Mouse (Mus musculus) heart, embryonic 14.5 days (tissue): ENCODE measurements around the gene Atp1a4. TPM values are rescaled to one million over a fixed set of nuclear protein-coding genes. Genes with fewer than 3 reads are reported as not detected.

Source experiments
- ATAC-seq: fragments of 200-750 bp; cut with Nextera tagmentation; 2 replicates; pipeline ENCODE4 v1.8.0; 2017; ENCODE audit warnings: low read depth, moderate TSS enrichment; ENCODE audit not compliant: insufficient number of reproducible peaks, insufficient read depth, low FRiP score
- H3K27ac ChIP-seq, 2 experiments: fragments of 200-500 bp in 1 of 2; fragments of 300-500 bp in 1 of 2; sonication (generic) in 1 of 2; replicated peaks in 1 of 2; 2 replicates each; pipeline ENCODE4 v1.5.1; 2012 to 2014; ENCODE audit warnings: low read depth in 2 of 2, low read length in 2 of 2, control low read depth in 1 of 2, mild to moderate bottlenecking in 1 of 2, mixed read lengths in 1 of 2; ENCODE audit not compliant: control insufficient read depth in 1 of 2, insufficient read depth in 1 of 2
- H3K27me3 ChIP-seq: fragments of 300-500 bp; sonication (generic); 2 replicates; pipeline ENCODE4 v1.6.1; 2014; ENCODE audit warnings: mild to moderate bottlenecking, low read length, control low read depth; ENCODE audit not compliant: control insufficient read depth, insufficient read depth
- H3K36me3 ChIP-seq: fragments of 300-500 bp; sonication (generic); 2 replicates; pipeline ENCODE4 v1.6.1; 2014; ENCODE audit warnings: mild to moderate bottlenecking, control low read depth, low read length, mixed read lengths; ENCODE audit not compliant: control insufficient read depth, insufficient read depth
- H3K4me1 ChIP-seq, 2 experiments: fragments of 200-500 bp in 1 of 2; fragments of 300-500 bp in 1 of 2; sonication (generic) in 1 of 2; 2 replicates each; pipeline ENCODE4 v1.6.1; 2012 to 2014; ENCODE audit warnings: low read length in 2 of 2, control low read depth in 1 of 2, mixed read lengths in 1 of 2; ENCODE audit not compliant: control insufficient read depth in 2 of 2, insufficient read depth in 2 of 2
- H3K4me2 ChIP-seq: fragments of 300-500 bp; sonication (generic); 2 replicates; pipeline ENCODE4 v1.6.1; 2014; ENCODE audit warnings: mild to moderate bottlenecking, low read length
- H3K4me3 ChIP-seq, 2 experiments: fragments of 200-500 bp in 1 of 2; fragments of 300-500 bp in 1 of 2; sonication (generic) in 1 of 2; 2 replicates each; pipeline ENCODE4 v1.5.1; 2012 to 2014; ENCODE audit warnings: low read length in 2 of 2, mild to moderate bottlenecking in 2 of 2, control low read depth in 1 of 2, low read depth in 1 of 2, moderate library complexity in 1 of 2; ENCODE audit not compliant: control insufficient read depth in 1 of 2, insufficient read depth in 1 of 2
- H3K9ac ChIP-seq: fragments of 300-500 bp; sonication (generic); 2 replicates; pipeline ENCODE4 v1.6.1; 2014; ENCODE audit warnings: mild to moderate bottlenecking, low read length
- H3K9me3 ChIP-seq: fragments of 300-500 bp; sonication (generic); 2 replicates; pipeline ENCODE4 v1.6.1; 2016; ENCODE audit warnings: low read length, control low read depth; ENCODE audit not compliant: control insufficient read depth
- WGBS: fragments of 180-500 bp; shearing (Covaris S2); extraction: QIAGEN DNeasy Blood & Tissue Kit; methylation state at CpG from one replicate; pipeline ENCODE4 v1.1.7; 2014; 5-methylcytosine and 5-hydroxymethylcytosine counted together
- polyA plus RNA-seq: library from polyadenylated mRNA; unstranded; fragments of >200 nt; fragmentation: Nextera tagmentation; extraction: Ambion mirVana; gene quantifications from 2 replicates; pipeline ENCODE4 v1.2.1, GENCODE M21; 2014

Atp1a4 gene
- 0.23 and 0.26 TPM in 2 replicates for polyA plus RNA-seq

- Histone ChIP-seq H3K36me3 (no peaks in the 10 kb centered on the region), H3K4me1 (peaks cover 4 to 10% of the 10 kb centered on the region in 2 experiments; a peak in 3 of 4 replicates), H3K4me3 (no peak within 1 kb of the TSS), H3K9me3 (no peaks in the 10 kb centered on the region), H3K4me2 (no peak within 1 kb of the TSS), H3K27me3 (no peaks in the 10 kb centered on the region), H3K9ac (no peak within 1 kb of the TSS), H3K27ac (no peak within 1 kb of the TSS)
- no peak for ATAC-seq
- WGBS, result 76% methylated on average over 6 of the region's 6 CpGs
These were observed at the start of gene Atp1a4 for GRCm38 (mm10) chr1:172258314-172258713. Gene Atp1a4, minus strand, starts transcription at chr1:172258414.

GRCm38 (mm10) chr1:172307936-172308335 is 49.7 kb upstream of the Atp1a4 start:
- H3K4me3 ChIP-seq, result no peak overlapping the region
- H3K36me3 ChIP-seq, result no peaks in the 10 kb centered on the region
- H3K27me3 ChIP-seq, result no peaks in the 10 kb centered on the region
- no peak for ATAC-seq
- peaks cover 14% of the 10 kb centered on the region in 2 experiments for H3K4me1 ChIP-seq
- H3K9ac ChIP-seq, result no peak overlapping the region
- no peak overlapping the region for H3K27ac ChIP-seq
- H3K4me2 ChIP-seq, result no peak overlapping the region
- no peaks in the 10 kb centered on the region for H3K9me3 ChIP-seq
- WGBS, result 61% methylated on average over 10 of the region's 10 CpGs

- H3K9me3 ChIP-seq, result no peaks in the 10 kb centered on the region
- no peak overlapping the region for H3K4me3 ChIP-seq
- no peak overlapping the region for H3K4me2 ChIP-seq
- H3K27ac ChIP-seq, result no peak overlapping the region
- no peak for ATAC-seq
- WGBS, result 72% methylated on average over 6 of the region's 6 CpGs
- H3K4me1 ChIP-seq, result peaks cover 11 to 18% of the 10 kb centered on the region in 2 experiments
- no peaks in the 10 kb centered on the region for H3K36me3 ChIP-seq
- no peak overlapping the region for H3K9ac ChIP-seq
- H3K27me3 ChIP-seq, result no peaks in the 10 kb centered on the region
These were observed 48.7 kb upstream of the Atp1a4 start for GRCm38 (mm10) chr1:172306885-172307284.

- ATAC-seq, result no peak
- 69% methylated on average over 4 of the region's 4 CpGs for WGBS
- Histone ChIP-seq H3K36me3 (no peaks in the 10 kb centered on the region), H3K4me2 (no peak overlapping the region), H3K9ac (no peak overlapping the region), H3K4me3 (no peak overlapping the region), H3K27ac (no peak overlapping the region), H3K9me3 (no peaks in the 10 kb centered on the region), H3K27me3 (no peaks in the 10 kb centered on the region), H3K4me1 (peaks cover 9 to 19% of the 10 kb centered on the region in 2 experiments)
These were observed 48.0 kb upstream of the Atp1a4 start for GRCm38 (mm10) chr1:172306196-172306595.

- H3K4me3 ChIP-seq, result no peak overlapping the region
- no peaks in the 10 kb centered on the region for H3K27me3 ChIP-seq
- H3K4me1 ChIP-seq, result peaks cover 12 to 22% of the 10 kb centered on the region in 2 experiments
- H3K9me3 ChIP-seq, result no peaks in the 10 kb centered on the region
- no peak overlapping the region for H3K9ac ChIP-seq
- ATAC-seq, result no peak
- no peak overlapping the region for H3K4me2 ChIP-seq
- H3K27ac ChIP-seq, result no peak overlapping the region
- 70% methylated on average over 3 of the region's 3 CpGs for WGBS
- no peaks in the 10 kb centered on the region for H3K36me3 ChIP-seq
These were observed 47.4 kb upstream of the Atp1a4 start for GRCm38 (mm10) chr1:172305635-172306034.

- Histone ChIP-seq H3K36me3 (no peaks in the 10 kb centered on the region), H3K27me3 (no peaks in the 10 kb centered on the region), H3K27ac (no peak overlapping the region), H3K9me3 (no peaks in the 10 kb centered on the region), H3K4me3 (no peak overlapping the region), H3K9ac (no peak overlapping the region), H3K4me2 (no peak overlapping the region), H3K4me1 (peaks cover 17 to 26% of the 10 kb centered on the region in 2 experiments)
- WGBS, result 83% methylated on average over 2 of the region's 2 CpGs
- no peak for ATAC-seq
These were observed 46.9 kb upstream of the Atp1a4 start for GRCm38 (mm10) chr1:172305153-172305552.

- Histone ChIP-seq H3K27me3 (no peaks in the 10 kb centered on the region), H3K4me3 (no peak overlapping the region), H3K36me3 (no peaks in the 10 kb centered on the region), H3K9me3 (no peaks in the 10 kb centered on the region), H3K4me1 (peaks cover 21 to 34% of the 10 kb centered on the region in 2 experiments), H3K27ac (no peak overlapping the region), H3K4me2 (no peak overlapping the region), H3K9ac (no peak overlapping the region)
- 35% methylated on average over 6 of the region's 6 CpGs for WGBS
- no peak for ATAC-seq
These were observed 46.2 kb upstream of the Atp1a4 start for GRCm38 (mm10) chr1:172304443-172304842.

GRCm38 (mm10) chr1:172302851-172303250 is 44.6 kb upstream of the Atp1a4 start:
- Histone ChIP-seq H3K4me3 (no peak overlapping the region), H3K4me2 (no peak overlapping the region), H3K27ac (no peak overlapping the region), H3K4me1 (peaks cover 33 to 44% of the 10 kb centered on the region in 2 experiments), H3K27me3 (no peaks in the 10 kb centered on the region), H3K36me3 (no peaks in the 10 kb centered on the region), H3K9ac (no peak overlapping the region), H3K9me3 (no peaks in the 10 kb centered on the region)
- WGBS, result 39% methylated on average over 6 of the region's 6 CpGs
- ATAC-seq, result no peak
